Mouse (Mus musculus) forelimb bud, embryonic 11.5 days (tissue): ENCODE results near the gene Necab2.

Experiments
- DNase-seq: peaks from one replicate; pipeline ENCODE4 v3.0.0-alpha.2; 2012; ENCODE audit warnings: low read depth, low spot score

Gene Necab2

DNA sequence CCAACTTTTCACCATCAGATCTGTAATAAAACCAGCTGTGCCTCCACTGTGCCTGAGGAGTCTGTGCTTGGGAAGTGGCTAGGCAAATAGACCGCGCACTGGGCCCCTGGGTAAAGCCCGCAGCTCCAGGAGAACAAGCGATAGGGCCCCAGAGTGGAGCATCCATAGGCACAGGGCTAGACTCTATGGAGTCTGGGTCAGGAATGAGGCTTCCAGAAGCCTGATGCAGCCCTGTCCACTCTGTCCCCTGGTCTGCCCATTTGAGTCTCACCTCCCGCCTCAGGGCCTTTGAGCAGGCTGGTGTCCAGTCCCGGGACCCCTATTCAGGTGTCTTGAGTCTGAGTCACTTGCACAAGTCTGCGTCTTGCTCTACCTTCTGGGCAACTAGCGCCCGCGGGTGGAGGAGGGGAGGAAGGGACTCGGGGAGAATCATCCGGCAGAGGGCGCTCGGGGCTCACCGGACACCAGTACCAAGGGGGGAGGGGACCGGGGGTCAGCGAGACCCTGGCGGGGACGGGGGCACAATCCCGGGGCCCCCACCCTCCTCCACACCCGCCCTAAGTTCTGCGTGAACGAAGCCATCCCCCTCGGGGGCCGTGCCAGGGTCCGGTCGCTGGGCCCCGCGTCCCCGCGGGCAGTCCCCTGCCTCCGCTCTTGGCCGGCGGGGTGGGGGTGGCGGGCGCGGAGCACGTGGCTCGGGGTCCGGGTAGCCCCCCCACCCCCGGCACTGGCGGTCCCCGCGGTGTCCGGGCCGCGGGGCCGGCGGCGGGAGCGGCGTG lies at the start of gene Necab2:
Gene Necab2 (plus strand): TSS at position 509 of the 779 bp plus-strand sequence.
- peak; percentile 85 for DNase-seq

DNA sequence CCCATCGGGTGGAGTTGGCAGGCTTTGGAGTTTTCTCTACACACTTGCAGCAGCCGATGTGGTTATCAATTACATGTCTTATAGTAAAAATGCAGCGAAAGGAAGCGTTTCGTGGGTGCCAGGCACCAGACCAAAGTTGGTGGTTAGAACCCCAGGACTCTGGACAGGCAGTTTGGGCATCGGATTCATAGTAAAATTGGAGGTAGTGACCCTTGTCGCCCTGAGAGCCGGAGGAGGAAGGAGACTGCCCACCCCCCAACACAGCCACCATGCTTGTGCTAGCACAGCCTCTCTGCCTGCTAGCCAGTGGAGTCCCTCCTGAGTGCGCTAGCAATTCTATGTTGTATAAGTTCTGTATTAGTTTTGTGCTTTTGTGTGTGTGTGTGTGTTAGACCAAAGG lies 48.0 kb upstream of the Necab2 start:
- DNase-seq: no peak

- DNase-seq: no peak
Measured at GRCm38 (mm10) chr8:119399255-119399654, 47.3 kb upstream of the Necab2 start.

- DNase-seq: no peak
Measured at GRCm38 (mm10) chr8:119400122-119400671, 46.3 kb upstream of the Necab2 start.

GRCm38 (mm10) chr8:119400904-119401303 lies 45.6 kb upstream of the Necab2 start:
- DNase-seq: no peak

DNA sequence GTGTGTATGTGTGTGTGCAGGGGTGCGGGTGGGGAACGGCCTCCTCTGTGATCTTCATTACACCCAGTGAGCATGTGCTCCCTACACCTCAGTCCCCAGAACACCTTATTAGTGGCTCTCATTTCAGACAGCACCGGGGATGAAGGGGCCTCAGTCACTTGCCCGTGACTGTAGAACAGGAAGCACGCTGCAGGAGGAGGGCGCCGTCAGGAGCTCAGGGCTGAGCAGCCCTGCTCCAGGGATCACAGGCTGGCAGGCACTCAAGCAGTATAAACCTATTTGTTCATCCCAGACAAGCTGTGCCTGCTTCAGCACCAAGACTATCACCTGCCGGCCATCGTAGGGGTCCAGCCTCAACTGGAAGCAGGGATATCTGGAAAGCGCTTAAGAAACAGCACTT lies 42.6 kb upstream of the Necab2 start:
- no peak for DNase-seq

DNA sequence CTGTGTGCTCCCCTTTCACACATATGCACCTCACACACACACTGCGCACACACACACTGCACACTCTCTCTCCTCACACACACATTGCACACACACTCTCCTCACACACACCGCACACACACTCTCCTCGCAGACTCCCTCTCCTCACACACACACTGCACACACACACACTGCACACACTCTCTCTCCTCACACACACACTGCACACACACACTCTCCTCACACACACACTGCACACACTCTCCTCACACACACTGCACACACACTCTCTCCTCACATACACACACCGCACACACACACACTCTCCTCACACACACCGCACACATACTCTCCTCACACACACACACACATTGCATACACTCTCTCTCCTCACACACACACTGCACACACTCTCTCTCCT lies 41.9 kb upstream of the Necab2 start:
- DNase-seq: no peak

DNA sequence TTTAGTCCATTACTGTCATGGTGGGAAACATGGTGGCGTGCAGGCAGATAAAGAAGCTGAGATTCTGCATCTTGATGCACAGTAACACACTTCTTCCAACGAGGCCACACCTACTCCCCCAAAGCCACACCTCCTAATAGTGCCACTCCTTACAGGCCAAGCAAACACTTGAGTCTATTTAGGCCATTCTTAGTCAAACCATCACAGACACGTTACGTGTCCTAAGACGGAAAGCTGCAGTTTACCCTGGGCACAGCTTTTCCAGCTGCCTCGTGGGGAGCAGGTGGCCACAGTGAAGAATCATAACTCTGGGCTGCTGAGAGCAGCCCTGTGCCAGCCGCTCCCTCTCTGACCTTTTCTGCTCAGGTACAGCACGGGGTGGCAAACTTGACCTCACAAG lies 38.2 kb upstream of the Necab2 start:
- DNase-seq: no peak

- no peak for DNase-seq
Measured at GRCm38 (mm10) chr8:119412037-119412734, 34.3 kb upstream of the Necab2 start.

DNA sequence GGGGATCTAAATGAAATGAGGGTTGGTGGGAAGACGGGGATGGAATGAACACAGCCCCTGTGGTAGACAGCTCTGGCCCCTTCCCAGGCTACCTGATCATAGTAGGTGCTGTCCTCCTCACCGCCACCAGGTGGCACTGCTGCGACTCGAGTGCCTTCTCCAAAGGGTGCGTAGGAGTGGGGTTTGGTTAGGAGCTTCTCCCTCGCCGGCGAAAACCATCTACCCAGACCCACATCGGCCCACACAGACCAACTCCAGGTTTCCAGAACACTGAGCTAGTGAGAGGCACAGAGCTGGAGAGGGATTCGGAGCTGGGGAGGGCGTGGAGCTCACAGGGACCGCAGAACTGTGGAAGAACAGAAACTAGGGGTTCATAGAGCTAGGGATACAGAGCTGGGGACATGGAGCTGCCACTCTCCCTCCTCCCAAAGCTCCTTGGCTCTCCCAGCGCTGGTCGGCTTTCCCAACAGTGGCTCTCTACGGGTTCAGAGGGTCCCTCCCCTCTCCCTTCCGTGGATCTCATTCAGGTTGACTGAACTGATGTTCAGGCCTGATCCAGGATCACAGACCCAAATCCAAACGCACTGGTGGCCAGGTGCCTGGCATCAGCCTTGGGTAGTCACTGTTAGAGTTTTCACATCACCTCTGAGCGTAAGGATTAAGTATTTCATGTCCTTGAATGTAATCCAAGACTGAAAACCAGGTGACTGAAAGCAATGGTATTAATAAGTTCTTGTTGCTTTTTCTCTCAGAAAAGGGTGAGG lies 33.6 kb upstream of the Necab2 start:
- DNase-seq: peak; percentile 79

DNA sequence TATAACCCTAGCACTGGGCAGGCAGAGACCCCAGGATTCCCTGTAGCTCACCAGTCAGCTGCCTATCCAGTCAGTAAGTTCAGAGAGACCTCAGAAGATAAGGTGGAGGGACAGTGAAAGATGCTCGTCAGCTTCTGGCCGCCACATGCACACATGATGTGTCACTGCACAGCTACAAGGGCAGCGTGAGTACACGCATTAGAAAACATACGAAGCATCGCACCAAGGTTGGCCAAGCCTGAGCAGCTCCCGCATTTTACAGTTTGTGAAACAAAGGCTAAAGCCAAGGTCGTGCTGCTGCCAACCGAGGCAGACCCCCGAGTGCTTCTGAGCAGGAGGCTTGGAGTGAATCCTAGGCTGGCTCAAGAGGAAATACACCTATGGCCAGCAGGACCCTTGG lies 32.9 kb upstream of the Necab2 start:
- no peak for DNase-seq

DNA sequence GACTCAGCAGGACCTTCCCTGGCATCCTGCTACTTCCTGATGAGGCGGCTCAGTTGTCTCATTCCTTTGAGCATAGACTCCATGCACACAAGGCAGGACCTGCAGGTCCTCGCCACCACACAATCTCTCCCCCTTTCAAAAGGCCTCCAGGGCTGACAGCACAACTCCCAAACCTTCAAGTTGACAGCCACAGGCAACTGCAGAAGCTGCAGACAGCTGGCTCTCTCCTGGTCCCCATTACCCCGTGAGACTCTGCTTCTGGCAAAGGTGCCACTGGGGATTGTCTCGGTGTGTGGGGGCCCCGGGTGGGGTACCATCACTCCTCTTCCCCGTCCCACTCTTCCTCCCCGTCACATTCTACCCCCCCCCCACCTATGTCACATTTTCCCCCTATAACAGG lies 26.2 kb upstream of the Necab2 start:
- no peak for DNase-seq

DNA sequence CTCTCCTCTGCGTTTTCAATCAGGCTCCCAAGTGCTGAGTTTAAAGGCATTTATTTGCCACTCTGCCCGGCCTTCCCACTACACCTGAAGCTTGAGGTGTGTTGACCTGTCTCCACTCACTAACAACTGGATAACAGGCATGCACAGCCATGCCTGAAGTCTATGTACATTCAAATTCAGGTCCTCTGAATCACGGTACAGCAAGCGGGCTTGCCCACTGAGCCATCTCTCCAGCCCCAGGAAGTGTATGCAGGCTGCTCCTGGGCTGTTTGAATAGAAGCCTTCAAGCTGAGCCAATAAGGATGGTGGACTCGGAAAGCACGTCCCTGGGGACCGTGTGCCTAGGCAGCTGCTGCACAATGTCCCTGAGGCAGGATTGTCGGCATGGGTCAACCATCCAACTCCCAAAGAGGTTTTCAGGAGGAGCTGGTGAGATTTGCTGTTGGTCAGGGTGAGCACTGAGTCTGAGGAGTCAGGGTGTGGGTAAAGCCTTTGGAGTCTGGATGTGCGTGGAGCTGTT lies 24.9 kb upstream of the Necab2 start:
- no peak for DNase-seq

DNA sequence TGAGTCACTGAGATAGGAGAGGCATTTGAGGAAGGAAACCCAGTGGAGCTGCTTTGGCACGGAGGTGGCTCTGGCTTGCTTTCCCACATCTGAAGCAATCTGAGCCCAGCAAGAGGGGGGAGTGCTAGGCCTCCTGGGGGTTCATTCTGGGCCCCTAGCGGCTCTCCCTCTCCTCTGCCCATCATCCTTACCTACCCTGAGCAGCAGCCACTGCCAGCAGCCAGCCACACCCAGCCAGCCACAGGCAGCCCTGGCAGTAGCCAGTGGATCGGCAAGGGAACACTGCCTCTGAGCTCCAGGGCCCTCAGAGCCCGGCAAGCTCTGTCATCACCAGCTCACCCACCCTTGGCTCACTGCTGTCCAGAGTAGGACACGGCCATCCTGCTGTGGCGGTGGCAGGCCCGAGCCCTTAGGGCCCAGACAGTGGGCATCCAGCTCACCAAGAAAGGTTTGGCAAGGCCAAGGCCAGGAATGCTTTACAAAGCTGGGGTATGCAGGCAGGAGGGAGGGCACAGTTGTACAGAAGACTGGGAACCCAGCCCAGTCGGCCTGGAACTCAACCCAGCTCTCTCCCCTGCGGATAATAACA lies 24.3 kb upstream of the Necab2 start:
- DNase-seq: no peak

DNA sequence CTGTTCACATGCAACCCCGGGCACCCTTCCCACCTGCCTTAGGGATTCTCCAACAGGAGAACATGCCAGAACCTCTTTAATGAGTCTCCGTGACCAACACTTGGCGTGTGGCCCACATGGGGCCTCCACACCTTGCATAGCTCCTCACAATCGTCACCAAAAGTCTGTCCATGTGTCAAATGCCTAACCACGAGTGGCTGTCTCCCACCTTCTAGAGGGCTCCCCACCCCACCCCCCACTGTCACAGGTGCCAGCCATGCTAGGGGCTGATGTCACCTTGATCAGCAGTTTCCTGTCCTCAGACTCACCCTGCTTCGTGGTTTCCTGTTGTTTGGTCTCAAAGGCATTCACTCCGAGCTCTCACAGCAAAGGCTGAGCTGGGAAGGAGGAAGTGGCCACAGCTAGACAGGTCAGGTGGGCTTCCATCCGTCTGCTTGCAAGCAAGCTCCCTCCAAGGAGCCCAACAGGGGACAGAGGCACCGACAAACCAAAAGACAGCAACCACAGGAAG lies 22.8 kb upstream of the Necab2 start:
- no peak for DNase-seq

- no peak for DNase-seq
Measured at GRCm38 (mm10) chr8:119424199-119424733, 22.3 kb upstream of the Necab2 start.

DNA sequence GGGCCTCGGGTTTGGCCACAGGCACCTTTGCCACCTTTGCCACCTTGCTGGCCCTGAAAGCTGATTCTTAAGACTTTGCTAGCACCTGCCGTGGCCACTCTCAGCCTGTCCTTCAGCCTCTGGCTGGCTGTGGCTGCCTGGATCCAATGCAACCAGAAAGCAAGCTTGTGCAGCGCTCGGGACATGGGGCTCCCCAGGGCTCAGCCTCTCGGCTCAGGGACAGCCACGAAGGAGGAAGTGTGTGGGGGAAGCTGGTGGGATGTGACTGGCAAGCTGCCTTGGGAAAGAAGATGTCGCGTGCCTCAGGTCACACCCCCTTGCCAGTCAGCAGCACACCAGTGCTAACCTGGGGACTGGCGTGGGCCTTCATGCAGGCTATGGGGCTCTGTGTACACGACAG lies 21.8 kb upstream of the Necab2 start:
- no peak for DNase-seq

DNA sequence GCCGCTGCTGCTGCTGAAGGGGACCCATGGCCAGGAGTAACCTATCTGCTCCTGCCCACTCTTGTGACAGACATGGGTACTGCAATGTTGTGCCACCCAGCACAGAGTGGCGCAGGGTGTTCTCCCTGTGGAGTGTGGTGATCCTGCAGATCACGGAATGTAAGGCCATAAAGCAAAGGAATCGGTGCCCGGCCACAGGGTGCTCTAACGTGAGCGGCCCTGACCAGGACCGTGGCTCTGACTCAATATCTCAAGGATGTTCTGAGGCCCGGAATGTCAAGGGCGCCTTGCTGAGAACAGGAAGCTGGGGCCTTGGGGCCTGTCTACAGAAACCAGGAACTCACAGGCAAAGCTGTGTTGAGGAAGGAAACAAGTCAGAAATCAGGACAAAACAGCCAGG lies 21.0 kb upstream of the Necab2 start:
- no peak for DNase-seq

DNA sequence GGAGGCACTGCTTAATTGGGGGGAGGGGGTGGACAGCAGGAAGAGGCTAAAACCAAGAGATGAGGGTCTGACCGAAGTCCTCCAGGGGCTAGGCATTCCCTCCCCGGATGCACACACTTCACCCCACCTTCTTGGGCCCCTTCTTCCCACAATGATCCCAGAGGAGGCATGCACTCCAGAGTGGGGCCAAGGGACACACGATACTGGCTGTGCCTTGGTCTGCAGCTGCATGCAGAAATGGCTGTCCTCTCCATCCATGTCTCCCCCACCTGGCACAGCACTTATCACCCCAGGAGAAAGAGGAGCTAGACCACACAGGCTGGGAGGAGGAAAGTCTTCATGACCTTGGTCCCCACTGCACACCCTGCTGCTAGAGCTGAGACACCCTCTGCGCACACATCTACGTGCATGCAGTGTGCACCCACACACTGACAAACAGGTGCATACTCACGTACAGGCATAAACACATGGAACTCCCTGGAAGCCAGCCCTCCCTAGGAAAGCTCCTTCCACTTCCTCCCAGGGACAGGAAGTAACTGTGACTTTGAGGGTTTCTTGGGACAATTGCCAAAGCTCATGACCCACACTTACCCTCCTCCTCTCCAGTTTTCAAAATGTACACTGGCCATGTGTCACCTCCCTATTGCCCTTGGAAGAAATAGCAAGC lies 20.3 kb upstream of the Necab2 start:
- no peak for DNase-seq

DNA sequence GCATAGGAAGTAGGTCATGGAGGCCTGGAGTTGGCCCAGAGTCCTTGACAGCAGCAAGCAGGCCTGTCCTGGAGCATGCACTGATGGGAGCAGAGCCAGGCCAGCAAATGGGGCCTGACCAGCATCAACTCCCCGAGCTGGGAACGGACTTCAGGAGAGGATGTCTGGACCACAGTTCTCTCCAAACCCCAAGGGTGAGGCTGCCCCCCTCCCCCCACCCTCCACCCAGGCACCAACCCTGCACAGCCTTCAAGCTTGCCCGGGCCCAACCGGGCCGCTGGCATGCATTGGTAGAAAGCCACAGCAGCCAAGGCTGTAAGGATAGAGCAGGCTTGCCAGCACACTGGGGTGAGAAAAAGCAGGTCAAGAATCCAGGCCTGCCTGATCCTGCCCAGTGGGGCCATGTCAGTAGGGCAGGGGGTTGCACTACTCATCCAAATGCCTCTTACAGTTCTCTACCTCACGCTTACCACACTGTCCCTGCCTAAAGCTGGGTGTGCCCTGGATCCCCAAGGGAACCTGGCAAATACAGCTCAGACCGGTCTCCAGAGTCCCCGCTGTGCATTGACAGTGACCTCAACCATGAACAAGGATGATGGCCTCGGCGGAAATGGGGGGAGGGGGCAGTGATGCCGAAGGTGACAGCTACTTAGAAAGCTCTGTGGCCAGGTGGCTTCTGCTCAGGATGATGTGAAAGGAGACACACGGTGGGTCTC lies 18.7 kb upstream of the Necab2 start:
- no peak for DNase-seq
